Mouse (Mus musculus): ENCODE results near the gene Ccdc138. TPM values are rescaled to one million over a fixed set of nuclear protein-coding genes. Genes with fewer than 3 reads are reported as not detected.

Ccdc138 gene
- total RNA-seq, 2 experiments from 2014 or later: 0.19 to 3.7 TPM

Other genes with a start within 250 kb of the Ccdc138 start
- 6.0 and 16.9 TPM in 2 replicates for gene Gcc2, start 242.5 kb upstream of the Ccdc138 start, total RNA-seq (2015; ENCODE audit: low replicate concordance)
- 8.5 and 23.1 TPM in 2 replicates for gene Gcc2, start 242.5 kb upstream of the Ccdc138 start, total RNA-seq (2017; ENCODE audit: low replicate concordance)
- gene Lims1, start 174.5 kb upstream of the Ccdc138 start, total RNA-seq (2015; ENCODE audit: low replicate concordance): 54.8 and 59.8 TPM in 2 replicates
- gene Lims1, start 174.5 kb upstream of the Ccdc138 start, total RNA-seq (2017; ENCODE audit: low replicate concordance): 29.2 and 32.8 TPM in 2 replicates
- 108 and 114 TPM in 2 replicates for gene Ranbp2, start 51.0 kb upstream of the Ccdc138 start, total RNA-seq (2015; ENCODE audit: low replicate concordance)
- gene Ranbp2, start 51.0 kb upstream of the Ccdc138 start, total RNA-seq (2017; ENCODE audit: low replicate concordance): 164 and 178 TPM in 2 replicates
- not detected in 2 replicates for gene Edar, start 177.7 kb downstream of the Ccdc138 start, total RNA-seq (2015; ENCODE audit: low replicate concordance)
- gene Edar, start 177.7 kb downstream of the Ccdc138 start, total RNA-seq (2017; ENCODE audit: low replicate concordance): not detected in 2 replicates
- not detected in 2 replicates for gene Gm17542, start 220.3 kb downstream of the Ccdc138 start, total RNA-seq (2015; ENCODE audit: low replicate concordance)
- gene Gm17542, start 220.3 kb downstream of the Ccdc138 start, total RNA-seq (2017; ENCODE audit: low replicate concordance): not detected in 2 replicates